Mouse (Mus musculus) heart, embryonic 15.5 days (tissue): ENCODE measurements around the gene Adamts12. TPM values are rescaled to one million over a fixed set of nuclear protein-coding genes. Genes with fewer than 3 reads are reported as not detected.

Experiments
- ATAC-seq: fragments of 200-750 bp; cut with Nextera tagmentation; replicated peaks from 2 replicates; pipeline ENCODE4 v1.8.0; 2017; ENCODE audit warnings: low read depth, moderate TSS enrichment; ENCODE audit not compliant: insufficient number of reproducible peaks, insufficient read depth, low FRiP score
- H3K27ac ChIP-seq: fragments of 300-500 bp; sonication (generic); 2 replicates; pipeline ENCODE4 v1.5.1; 2015; ENCODE audit warnings: mild to moderate bottlenecking, inconsistent platforms
- H3K27me3 ChIP-seq: fragments of 300-500 bp; sonication (generic); 2 replicates; pipeline ENCODE4 v1.6.1; 2015; ENCODE audit warnings: inconsistent platforms
- H3K36me3 ChIP-seq: fragments of 300-500 bp; sonication (generic); 2 replicates; pipeline ENCODE4 v1.6.1; 2015; ENCODE audit warnings: mild to moderate bottlenecking, inconsistent platforms
- H3K4me1 ChIP-seq: fragments of 300-500 bp; sonication (generic); replicated peaks from 2 replicates; pipeline ENCODE4 v1.6.1; 2015; ENCODE audit warnings: inconsistent platforms
- H3K4me2 ChIP-seq: fragments of 300-500 bp; sonication (generic); 2 replicates; pipeline ENCODE4 v1.6.1; 2015; ENCODE audit warnings: inconsistent platforms, mild to moderate bottlenecking, moderate library complexity
- H3K4me3 ChIP-seq: fragments of 300-500 bp; sonication (generic); 2 replicates; pipeline ENCODE4 v1.5.1; 2015; ENCODE audit warnings: mild to moderate bottlenecking, inconsistent platforms
- H3K9ac ChIP-seq: fragments of 300-500 bp; sonication (generic); 2 replicates; pipeline ENCODE4 v1.6.1; 2015; ENCODE audit warnings: mild to moderate bottlenecking, inconsistent platforms
- H3K9me3 ChIP-seq: fragments of 300-500 bp; sonication (generic); replicated peaks from 2 replicates; pipeline ENCODE4 v1.6.1; 2016; ENCODE audit warnings: inconsistent platforms
- WGBS: fragments of 180-500 bp; shearing (Covaris S2); methylation state at CpG from one replicate; pipeline ENCODE4 v1.1.7; 2015; ENCODE audit warnings: mixed read lengths; 5-methylcytosine and 5-hydroxymethylcytosine counted together
- polyA plus RNA-seq: library from polyadenylated mRNA; unstranded; fragments of >200 nt; fragmentation: Nextera tagmentation; extraction: Ambion mirVana; gene quantifications from 2 replicates; pipeline ENCODE4 v1.2.1, GENCODE M21; 2015

Adamts12 gene
- polyA plus RNA-seq, 1 experiment from 2014 or later = 1.7 TPM

DNA sequence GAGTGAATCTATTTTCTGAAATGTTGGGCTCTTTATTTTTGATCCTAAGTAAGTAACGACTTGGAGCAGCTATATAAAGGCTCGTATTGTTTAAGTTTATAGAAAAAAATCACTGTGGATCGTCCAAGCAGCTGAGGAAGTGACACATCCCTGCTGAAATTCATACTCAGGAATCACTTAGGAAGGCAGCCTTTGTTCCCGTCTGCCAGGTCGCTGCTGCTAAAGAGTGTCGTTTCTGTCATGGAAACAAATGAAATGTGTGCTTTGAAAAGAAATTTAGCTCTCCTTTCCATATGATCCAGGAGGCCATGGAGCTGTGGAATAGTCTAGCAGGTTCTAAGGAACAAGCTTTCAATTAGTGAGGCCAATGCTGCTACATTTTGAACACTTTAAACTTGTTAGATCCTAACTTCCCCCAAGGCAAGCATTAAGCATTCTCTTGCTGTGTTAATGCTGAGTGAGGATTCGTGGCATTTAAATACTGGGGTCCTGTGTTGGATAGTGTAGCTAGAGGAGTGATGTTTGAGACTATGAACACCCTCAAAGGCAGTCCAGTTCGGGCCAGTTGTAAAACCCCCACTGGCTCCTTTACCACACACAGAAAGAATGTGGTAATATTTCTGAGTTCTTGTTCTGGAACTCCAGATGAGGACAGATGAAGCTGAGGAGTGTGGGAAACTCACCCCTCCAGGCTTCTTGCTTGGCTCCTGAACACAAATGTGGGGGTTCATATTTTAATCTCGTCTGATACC lies 19.8 kb downstream of the Adamts12 start:
- no peaks in the 10 kb centered on the region for H3K9me3 ChIP-seq
- no peak overlapping the region for H3K9ac ChIP-seq
- no peaks in the 10 kb centered on the region for H3K27me3 ChIP-seq
- WGBS = 42% methylated on average over 9 of the region's 9 CpGs
- no peaks in the 10 kb centered on the region for H3K36me3 ChIP-seq
- ATAC-seq = no peak
- 0 out of 2 replicates have a peak, but pooled peaks cover 2% of the 10 kb centered on the region for H3K4me1 ChIP-seq
- no peak overlapping the region for H3K4me3 ChIP-seq
- peak overlapping the region; percentile 40 for H3K27ac ChIP-seq
- no peak overlapping the region for H3K4me2 ChIP-seq

- ATAC-seq = no peak
- Histone ChIP-seq H3K27ac (no peak overlapping the region), H3K9me3 (no peaks in the 10 kb centered on the region), H3K4me2 (no peak overlapping the region), H3K27me3 (no peaks in the 10 kb centered on the region), H3K9ac (no peak overlapping the region), H3K4me1 (0 out of 2 replicates have a peak, but pooled peaks cover 2% of the 10 kb centered on the region), H3K4me3 (no peak overlapping the region), H3K36me3 (no peaks in the 10 kb centered on the region)
- WGBS = 34% methylated on average over 1 of the region's 1 CpGs
Measured at GRCm38 (mm10) chr15:11084993-11085365, 20.4 kb downstream of the Adamts12 start.

GRCm38 (mm10) chr15:11089494-11089893 lies 24.9 kb downstream of the Adamts12 start:
- 81% methylated on average over 3 of the region's 3 CpGs for WGBS
- ATAC-seq = no peak
- H3K27me3 ChIP-seq = no peaks in the 10 kb centered on the region
- 0 out of 2 replicates have a peak, but pooled peaks cover 2% of the 10 kb centered on the region for H3K4me1 ChIP-seq
- no peak overlapping the region for H3K9ac ChIP-seq
- H3K4me3 ChIP-seq = no peak overlapping the region
- no peaks in the 10 kb centered on the region for H3K9me3 ChIP-seq
- no peak overlapping the region for H3K4me2 ChIP-seq
- no peaks in the 10 kb centered on the region for H3K36me3 ChIP-seq
- H3K27ac ChIP-seq = no peak overlapping the region

- Histone ChIP-seq H3K36me3 (no peaks in the 10 kb centered on the region), H3K9me3 (no peaks in the 10 kb centered on the region), H3K4me2 (no peak overlapping the region), H3K4me1 (no peaks in the 10 kb centered on the region), H3K4me3 (no peak overlapping the region), H3K27ac (no peak overlapping the region), H3K9ac (no peak overlapping the region), H3K27me3 (no peaks in the 10 kb centered on the region)
- 60% methylated on average over 3 of the region's 3 CpGs for WGBS
- no peak for ATAC-seq
Measured at GRCm38 (mm10) chr15:11095566-11095965, 31.0 kb downstream of the Adamts12 start.

GRCm38 (mm10) chr15:11097967-11098702 lies 33.5 kb downstream of the Adamts12 start:
- no peak overlapping the region for H3K4me3 ChIP-seq
- no peak overlapping the region for H3K27ac ChIP-seq
- H3K36me3 ChIP-seq = no peaks in the 10 kb centered on the region
- no peak for ATAC-seq
- no peak overlapping the region for H3K9ac ChIP-seq
- H3K9me3 ChIP-seq = no peaks in the 10 kb centered on the region
- H3K4me2 ChIP-seq = no peak overlapping the region
- 52% methylated on average over 4 of the region's 4 CpGs for WGBS
- H3K27me3 ChIP-seq = no peaks in the 10 kb centered on the region
- no peaks in the 10 kb centered on the region for H3K4me1 ChIP-seq

GRCm38 (mm10) chr15:11098940-11099339 lies 34.4 kb downstream of the Adamts12 start:
- no peak overlapping the region for H3K9ac ChIP-seq
- H3K27ac ChIP-seq = no peak overlapping the region
- H3K36me3 ChIP-seq = no peaks in the 10 kb centered on the region
- WGBS = 62% methylated on average over 7 of the region's 7 CpGs
- no peak overlapping the region for H3K4me3 ChIP-seq
- no peak overlapping the region for H3K4me2 ChIP-seq
- no peaks in the 10 kb centered on the region for H3K27me3 ChIP-seq
- H3K4me1 ChIP-seq = no peaks in the 10 kb centered on the region
- H3K9me3 ChIP-seq = no peaks in the 10 kb centered on the region
- no peak for ATAC-seq

GRCm38 (mm10) chr15:11100917-11101316 lies 36.3 kb downstream of the Adamts12 start:
- H3K36me3 ChIP-seq = no peaks in the 10 kb centered on the region
- H3K4me1 ChIP-seq = no peaks in the 10 kb centered on the region
- no peak for ATAC-seq
- no peak overlapping the region for H3K9ac ChIP-seq
- H3K9me3 ChIP-seq = no peaks in the 10 kb centered on the region
- no peak overlapping the region for H3K4me2 ChIP-seq
- H3K27me3 ChIP-seq = no peaks in the 10 kb centered on the region
- H3K4me3 ChIP-seq = no peak overlapping the region
- no peak overlapping the region for H3K27ac ChIP-seq
- WGBS = 79% methylated on average over 4 of the region's 4 CpGs

DNA sequence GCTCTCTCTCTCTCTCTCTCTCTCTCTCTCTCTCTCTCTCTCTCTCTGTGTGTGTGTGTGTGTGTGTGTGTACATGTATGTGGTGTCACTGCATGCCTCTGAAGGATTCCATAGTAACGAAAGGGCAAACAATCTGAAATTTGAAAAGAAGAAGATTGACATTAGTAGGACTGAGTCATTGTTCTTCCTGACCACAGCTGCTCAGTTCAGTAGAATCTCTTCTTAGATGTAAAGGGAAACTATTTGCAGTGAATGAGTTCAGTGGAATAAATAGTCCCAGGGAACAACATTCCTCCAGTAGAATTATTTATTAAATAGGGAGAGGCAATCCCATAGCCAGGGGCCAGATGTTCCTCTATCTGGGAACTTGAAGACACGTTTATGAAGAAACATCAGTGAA lies 40.5 kb downstream of the Adamts12 start:
- Histone ChIP-seq H3K27me3 (no peaks in the 10 kb centered on the region), H3K4me2 (no peak overlapping the region), H3K9me3 (no peaks in the 10 kb centered on the region), H3K4me1 (no peaks in the 10 kb centered on the region), H3K36me3 (no peaks in the 10 kb centered on the region), H3K9ac (no peak overlapping the region), H3K27ac (no peak overlapping the region), H3K4me3 (no peak overlapping the region)
- WGBS = 67% methylated on average over 2 of the region's 2 CpGs
- no peak for ATAC-seq

DNA sequence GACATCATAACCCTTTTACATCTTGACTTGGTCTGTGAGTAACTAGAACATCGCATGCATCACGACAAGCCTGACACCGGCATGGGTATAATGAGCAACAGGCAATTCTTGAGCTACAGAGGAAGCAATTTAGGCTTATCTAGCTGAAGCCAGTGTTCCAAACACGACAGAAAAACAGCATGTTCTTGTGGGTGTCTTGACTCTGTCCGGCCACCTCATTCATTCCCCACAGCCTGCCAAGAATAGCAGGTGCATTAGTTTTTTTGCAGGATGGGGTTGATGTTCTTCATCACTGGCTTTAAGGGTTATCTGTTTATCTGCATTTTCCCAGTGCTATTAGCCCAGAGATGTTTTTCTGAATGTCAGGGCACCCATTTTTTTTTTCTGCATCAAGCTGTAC lies 42.8 kb downstream of the Adamts12 start:
- 60% methylated on average over 5 of the region's 5 CpGs for WGBS
- no peak overlapping the region for H3K4me3 ChIP-seq
- no peaks in the 10 kb centered on the region for H3K36me3 ChIP-seq
- H3K27ac ChIP-seq = no peak overlapping the region
- ATAC-seq = no peak
- no peak overlapping the region for H3K9ac ChIP-seq
- no peaks in the 10 kb centered on the region for H3K27me3 ChIP-seq
- no peak overlapping the region for H3K4me2 ChIP-seq
- no peaks in the 10 kb centered on the region for H3K9me3 ChIP-seq
- no peaks in the 10 kb centered on the region for H3K4me1 ChIP-seq

GRCm38 (mm10) chr15:11114631-11115197 lies 50.1 kb downstream of the Adamts12 start:
- H3K27me3 ChIP-seq = no peaks in the 10 kb centered on the region
- no peak overlapping the region for H3K4me2 ChIP-seq
- no peak overlapping the region for H3K4me3 ChIP-seq
- no peak for ATAC-seq
- no peak overlapping the region for H3K27ac ChIP-seq
- no peaks in the 10 kb centered on the region for H3K9me3 ChIP-seq
- 69% methylated on average over 8 of the region's 8 CpGs for WGBS
- no peaks in the 10 kb centered on the region for H3K4me1 ChIP-seq
- H3K36me3 ChIP-seq = no peaks in the 10 kb centered on the region
- H3K9ac ChIP-seq = no peak overlapping the region

DNA sequence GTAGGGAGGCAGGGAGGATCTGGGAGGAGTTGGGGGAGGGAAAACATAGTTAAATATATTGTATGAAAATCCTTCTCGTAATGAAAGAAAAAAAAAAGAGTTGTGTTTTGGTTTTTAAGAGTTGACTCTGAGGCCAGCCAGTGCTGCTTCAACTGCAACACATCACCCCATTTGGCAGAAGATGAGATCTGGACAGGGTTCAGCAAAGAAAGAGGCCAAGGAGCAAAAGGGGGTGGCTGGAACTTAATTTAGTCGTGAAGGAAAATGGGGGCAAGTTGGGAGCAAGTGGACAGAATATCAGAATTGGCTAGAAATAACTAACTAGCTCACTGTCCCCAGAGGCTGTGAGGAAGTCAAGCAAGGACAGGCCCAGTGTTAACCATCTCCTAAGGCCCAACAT lies 51.7 kb downstream of the Adamts12 start:
- H3K4me3 ChIP-seq = no peak overlapping the region
- no peak overlapping the region for H3K9ac ChIP-seq
- no peaks in the 10 kb centered on the region for H3K4me1 ChIP-seq
- 47% methylated on average over 2 of the region's 2 CpGs for WGBS
- H3K27ac ChIP-seq = no peak overlapping the region
- H3K36me3 ChIP-seq = no peaks in the 10 kb centered on the region
- H3K9me3 ChIP-seq = no peaks in the 10 kb centered on the region
- no peak overlapping the region for H3K4me2 ChIP-seq
- H3K27me3 ChIP-seq = no peaks in the 10 kb centered on the region
- ATAC-seq = no peak
